Mouse (Mus musculus) liver (tissue): ENCODE data around the gene Tra2b.
A peak's percentile ranks its signal among the peaks of the same experiment; 100 is the strongest.
"Not testable (repeated sequence)": the region's sequence is repeated elsewhere in the genome, so short reads cannot be mapped to it uniquely, and the experiment has no call there.

Source experiments
- DNase-seq: peaks from one replicate; pipeline ENCODE4 v3.0.0-alpha.2; 2020; ENCODE audit warnings: mixed read lengths

Tra2b gene

DNA sequence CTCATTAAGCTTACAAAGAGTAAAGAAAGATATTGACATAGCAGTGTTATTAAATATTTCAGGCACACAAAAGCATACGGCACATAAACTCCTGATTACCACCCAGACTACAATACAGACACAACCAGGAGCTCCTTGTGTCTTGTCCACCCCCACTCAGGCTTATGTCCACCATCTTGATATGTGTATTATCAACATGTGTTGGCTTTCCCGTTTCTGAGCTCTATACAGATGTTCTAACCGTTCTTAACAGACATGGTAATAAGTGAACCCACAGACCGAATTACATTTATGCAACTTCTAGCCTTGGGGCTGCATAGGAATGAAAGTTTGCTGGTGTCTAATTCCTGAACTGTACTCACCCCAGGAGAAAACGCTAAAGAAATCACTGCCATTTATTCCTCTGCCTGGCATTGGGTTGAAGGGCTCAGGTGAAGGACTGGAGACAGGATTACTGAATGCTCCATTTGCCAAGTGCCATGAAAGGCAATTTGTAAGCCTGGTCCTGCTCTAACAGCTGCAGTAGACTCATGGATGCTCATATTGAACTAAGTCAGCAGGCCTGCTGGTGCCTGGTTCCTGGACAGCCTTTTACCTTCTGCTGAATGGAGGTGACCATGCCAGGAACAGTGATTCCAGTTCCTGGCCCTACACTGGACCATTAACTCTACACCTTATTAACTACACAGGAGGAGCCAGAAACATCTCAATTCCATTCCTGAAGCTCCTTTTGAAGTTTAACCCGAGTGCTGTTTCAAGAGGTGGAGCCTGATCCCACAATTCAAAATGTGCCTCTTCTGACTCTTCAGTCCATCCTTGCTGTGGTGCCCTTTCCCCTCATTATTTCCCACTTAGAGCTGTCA lies 24.2 kb downstream of the Tra2b start:
- DNase-seq, result no peak

GRCm38 (mm10) chr16:22240856-22241255 lies 24.9 kb downstream of the Tra2b start:
- no peak for DNase-seq

DNA sequence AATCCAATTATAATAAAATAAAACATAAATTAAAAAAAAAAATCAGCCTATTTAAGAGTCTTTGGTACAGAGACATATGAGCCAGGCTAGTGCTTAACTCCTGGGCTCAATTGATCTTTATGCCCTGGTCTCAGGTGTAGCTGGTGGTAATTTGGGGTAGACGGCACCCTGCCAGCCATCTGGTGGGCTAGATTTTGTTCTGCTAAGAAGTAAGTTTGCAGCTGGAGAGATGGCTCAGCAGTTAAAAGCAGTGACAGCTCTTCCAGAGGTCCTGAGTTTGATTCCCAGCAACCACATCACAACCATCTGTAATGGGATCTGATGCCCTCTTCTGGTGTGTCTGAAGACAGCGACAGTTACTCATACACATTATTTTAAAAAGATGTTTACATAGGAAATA lies 25.8 kb downstream of the Tra2b start:
- DNase-seq, result no peak

- no peak for DNase-seq
Observed at GRCm38 (mm10) chr16:22238928-22239620, 26.7 kb downstream of the Tra2b start.

GRCm38 (mm10) chr16:22238402-22238801 lies 27.4 kb downstream of the Tra2b start:
- not testable (repeated sequence) for DNase-seq

- no peak for DNase-seq
Observed at GRCm38 (mm10) chr16:22236814-22237213, 29.0 kb downstream of the Tra2b start.

DNA sequence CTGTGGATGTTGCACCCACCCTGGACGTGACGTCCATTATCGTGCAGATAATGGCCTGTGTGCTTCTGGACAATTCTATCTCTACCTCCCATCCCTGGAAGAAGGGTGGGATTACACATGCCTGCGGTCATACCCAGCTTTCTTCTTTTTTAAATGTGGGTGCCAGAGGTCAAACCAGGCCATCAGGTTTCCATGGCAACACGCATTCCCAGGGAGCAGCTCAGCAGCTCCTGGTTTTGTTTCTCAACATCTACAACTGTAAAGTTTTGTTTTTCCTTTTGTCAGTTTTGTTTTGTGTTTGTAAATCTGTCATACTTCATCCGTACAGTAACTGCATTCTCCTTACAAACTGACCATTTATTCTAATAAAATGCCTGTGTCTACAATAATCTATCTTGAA lies 31.3 kb downstream of the Tra2b start:
- DNase-seq, result no peak

DNA sequence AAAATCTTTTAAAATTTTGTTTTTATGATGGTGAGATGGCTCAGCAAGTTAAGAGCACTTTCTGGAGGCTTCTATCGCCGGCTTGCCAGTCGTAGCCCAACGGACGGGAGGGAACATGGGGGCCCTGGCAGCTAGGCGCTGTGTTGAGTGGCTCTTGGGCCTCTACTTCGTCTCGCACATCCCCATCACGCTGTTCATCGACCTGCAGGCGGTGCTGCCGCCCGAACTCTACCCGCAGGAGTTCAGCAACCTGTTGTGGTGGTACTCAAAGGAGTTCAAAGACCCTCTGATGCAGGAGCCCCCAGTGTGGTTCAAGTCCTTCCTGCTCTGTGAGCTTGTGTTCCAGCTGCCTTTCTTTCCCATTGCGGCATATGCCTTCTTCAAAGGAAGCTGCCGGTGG lies 35.5 kb downstream of the Tra2b start:
- not testable (repeated sequence) for DNase-seq

- DNase-seq, result no peak
Observed at GRCm38 (mm10) chr16:22203501-22203900, 62.3 kb downstream of the Tra2b start.

DNA sequence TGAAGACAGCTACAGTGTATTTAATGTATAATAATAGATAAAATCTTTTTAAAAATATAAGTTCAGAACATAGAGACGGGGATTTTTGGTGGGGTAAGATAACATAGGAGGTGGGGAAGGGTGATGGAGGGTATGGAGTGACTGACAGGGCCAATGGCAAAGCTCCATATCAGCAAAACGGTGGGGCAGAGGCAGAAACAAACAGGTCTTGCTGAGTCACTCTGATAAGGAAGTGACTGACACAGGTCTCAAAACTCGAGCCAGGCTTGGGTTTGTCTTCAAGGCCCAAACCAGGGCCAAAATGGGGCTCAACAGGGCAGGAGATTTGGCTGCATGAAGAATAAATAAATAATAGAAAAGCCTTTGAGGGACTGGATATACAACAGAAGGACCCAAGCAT lies 63.9 kb downstream of the Tra2b start:
- DNase-seq, result peak; percentile 25

- no peak for DNase-seq
Observed at GRCm38 (mm10) chr16:22200476-22200875, 65.3 kb downstream of the Tra2b start.
